Mouse (Mus musculus) C2C12 (cell line): Measurements from ENCODE around the gene Ripply1. TPM values are rescaled to one million over a fixed set of nuclear protein-coding genes. Genes with fewer than 3 reads are reported as not detected.

Source experiments
- H3K27me3 ChIP-seq: one replicate; pipeline ENCODE4 v1.6.1; 2011; ENCODE audit not compliant: control insufficient read depth, insufficient read depth, insufficient read length
- H3K36me3 ChIP-seq: one replicate; pipeline ENCODE4 v1.6.1; 2011; ENCODE audit not compliant: control insufficient read depth, insufficient read depth
- H3K4me3 ChIP-seq: one replicate; pipeline ENCODE4 v1.5.1; 2011; ENCODE audit warnings: mild to moderate bottlenecking, control low read depth; ENCODE audit not compliant: poor library complexity, insufficient read depth, severe bottlenecking
- H3K79me2 ChIP-seq: one replicate; pipeline ENCODE4 v1.6.1; 2011; ENCODE audit not compliant: control insufficient read depth, insufficient read depth
- H3K79me3 ChIP-seq: one replicate; pipeline ENCODE4 v1.6.1; 2011; ENCODE audit warnings: low read depth, control low read depth
- H3ac ChIP-seq: one replicate; pipeline ENCODE3; 2011; ENCODE audit warnings: low read depth; ENCODE audit not compliant: control insufficient read depth, insufficient read length
- CEBPB ChIP-seq: IDR thresholded peaks from one replicate; pipeline ENCODE4 v1.6.1; 2011; ENCODE audit warnings: low read depth, mild to moderate bottlenecking, control low read depth, moderate library complexity
- CTCF ChIP-seq: IDR thresholded peaks from one replicate; pipeline ENCODE4 v1.5.1; 2011; ENCODE audit not compliant: control insufficient read depth, insufficient read depth, insufficient read length
- FOSL1 ChIP-seq: IDR thresholded peaks from one replicate; pipeline ENCODE4 v1.8.0; 2011; ENCODE audit warnings: mild to moderate bottlenecking, low read length; ENCODE audit not compliant: poor library complexity, insufficient read depth, severe bottlenecking
- MAX ChIP-seq: IDR thresholded peaks from one replicate; pipeline ENCODE4 v1.6.1; 2011; ENCODE audit warnings: mild to moderate bottlenecking, control low read depth
- MYOD1 ChIP-seq: IDR thresholded peaks from one replicate; pipeline ENCODE4 v1.6.1; 2011; ENCODE audit warnings: low read depth; ENCODE audit not compliant: control insufficient read depth, insufficient read length
- MYOG ChIP-seq: IDR thresholded peaks from one replicate; pipeline ENCODE4 v1.6.1; 2011; ENCODE audit not compliant: control insufficient read depth, insufficient read length; ENCODE audit errors: extremely low read depth
- USF1 ChIP-seq: IDR thresholded peaks from one replicate; pipeline ENCODE4 v1.6.1; 2011; ENCODE audit warnings: low read depth, mild to moderate bottlenecking, control low read depth, moderate library complexity
- polyA plus RNA-seq: library from polyadenylated mRNA; unstranded; fragments of >200 nt; fragmentation: generic; extraction: Trizol; gene quantifications from one replicate; pipeline ENCODE4 v1.2.1, GENCODE M21; 2012; ENCODE audit warnings: missing spikeins

Gene Ripply1
- polyA plus RNA-seq, 1 experiment: not detected

- no peaks in the 10 kb centered on the region for H3K79me2 ChIP-seq
- no peaks in the 10 kb centered on the region for H3K36me3 ChIP-seq
- H3K79me3 ChIP-seq: no peaks in the 10 kb centered on the region
- H3K27me3 ChIP-seq: no peaks in the 10 kb centered on the region
- no peak overlapping the region for H3K4me3 ChIP-seq
- no peak overlapping the region for H3ac ChIP-seq
- TF ChIP-seq MYOD1: no peak
- TF ChIP-seq FOSL1: no peak
These were observed 32.0 kb upstream of the Ripply1 start for GRCm38 (mm10) chrX:139814018-139814635.

- H3K79me3 ChIP-seq: no peaks in the 10 kb centered on the region
These were observed 31.3 kb upstream of the Ripply1 start for GRCm38 (mm10) chrX:139813299-139814002.

GRCm38 (mm10) chrX:139812636-139813298 is 30.6 kb upstream of the Ripply1 start:
- H3K4me3 ChIP-seq: no peak overlapping the region
- H3ac ChIP-seq: no peak overlapping the region
- H3K36me3 ChIP-seq: no peaks in the 10 kb centered on the region
- TF ChIP-seq MAX (no peak), MYOD1 (no peak), CTCF (no peak), USF1 (no peak), MYOG (no peak), CEBPB (no peak), FOSL1 (no peak)
- no peaks in the 10 kb centered on the region for H3K79me2 ChIP-seq
- H3K79me3 ChIP-seq: no peaks in the 10 kb centered on the region
- H3K27me3 ChIP-seq: no peaks in the 10 kb centered on the region

More at GRCm38 (mm10) chrX:139813299-139814002, 31.3 kb upstream of the Ripply1 start:
- H3ac ChIP-seq: no peak overlapping the region
- no peaks in the 10 kb centered on the region for H3K79me2 ChIP-seq
- no peaks in the 10 kb centered on the region for H3K36me3 ChIP-seq
- no peak for TF ChIP-seq USF1
- TF ChIP-seq CTCF: no peak
- no peak for TF ChIP-seq CEBPB
- TF ChIP-seq MYOD1: no peak
- TF ChIP-seq MYOG: no peak
- no peaks in the 10 kb centered on the region for H3K27me3 ChIP-seq
- no peak overlapping the region for H3K4me3 ChIP-seq

- Histone ChIP-seq H3K4me3 (no peak overlapping the region), H3K27me3 (no peaks in the 10 kb centered on the region), H3K79me3 (no peaks in the 10 kb centered on the region), H3K79me2 (no peaks in the 10 kb centered on the region), H3K36me3 (no peaks in the 10 kb centered on the region), H3ac (no peak overlapping the region)
- TF ChIP-seq CTCF: no peak
- no peak for TF ChIP-seq CEBPB
- no peak for TF ChIP-seq USF1
- no peak for TF ChIP-seq FOSL1
- no peak for TF ChIP-seq MAX
- no peak for TF ChIP-seq MYOG
- no peak for TF ChIP-seq MYOD1
These were observed 26.3 kb upstream of the Ripply1 start for GRCm38 (mm10) chrX:139808501-139808900.

GRCm38 (mm10) chrX:139808085-139808484 is 25.9 kb upstream of the Ripply1 start:
- TF ChIP-seq MAX (no peak), USF1 (no peak), CEBPB (no peak), MYOD1 (no peak), MYOG (no peak), CTCF (no peak), FOSL1 (no peak)
- no peak overlapping the region for H3K4me3 ChIP-seq
- H3K79me2 ChIP-seq: no peaks in the 10 kb centered on the region
- H3K79me3 ChIP-seq: no peaks in the 10 kb centered on the region
- H3ac ChIP-seq: no peak overlapping the region
- no peaks in the 10 kb centered on the region for H3K27me3 ChIP-seq
- no peaks in the 10 kb centered on the region for H3K36me3 ChIP-seq
